Mouse (Mus musculus): ENCODE measurements at regions not wholly inside any gene's neighbourhood (a gene's known extent, or its start where the extent isn't known, plus 50 kb on each side); places are given as distances from the start of the nearest gene placed in this dataset.

DNA sequence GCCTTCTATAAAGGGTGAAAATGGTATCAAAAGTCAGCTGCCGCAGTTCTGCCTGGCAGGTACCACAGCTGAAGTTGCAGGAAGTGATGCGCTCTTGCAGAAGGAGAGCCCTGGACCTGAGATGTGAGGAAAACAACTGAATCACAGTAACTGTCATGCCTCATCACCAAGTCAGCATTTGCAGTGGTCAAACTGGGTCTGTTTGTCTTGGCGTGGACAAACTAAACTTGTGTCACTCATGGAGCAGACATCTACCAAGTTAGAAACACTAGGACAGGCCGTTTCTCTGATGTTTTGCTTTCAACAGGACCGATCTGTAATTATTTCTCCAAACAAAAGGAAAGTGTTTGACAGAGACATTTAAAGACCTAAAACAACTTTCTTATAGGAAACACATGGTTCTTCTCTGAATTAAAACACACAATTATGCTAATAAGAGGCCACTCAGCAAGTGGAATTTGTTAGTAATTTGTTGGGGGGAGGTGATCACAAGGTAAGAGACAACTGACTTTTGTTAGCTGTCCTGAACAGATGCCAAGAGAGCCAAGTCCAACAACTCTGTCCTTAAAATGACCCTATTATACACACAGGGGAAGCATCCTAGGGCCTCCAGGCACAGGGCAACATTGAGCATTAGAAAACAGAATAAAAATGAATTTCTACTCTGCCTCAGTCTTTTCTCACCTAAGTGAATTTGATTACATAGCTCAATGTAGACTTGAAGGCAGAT lies 470.2 kb downstream of the Ebf1 start:
- no peak for TF ChIP-seq POLR2A (IDR thresholded peaks at IDR 0.05; ENCODE audit: insufficient read depth, low read depth, low read length)
- TF ChIP-seq CTCF (IDR thresholded peaks at IDR 0.05; ENCODE audit: insufficient read depth, low read depth, low read length), result no peak
